In the genomic region with DNA sequence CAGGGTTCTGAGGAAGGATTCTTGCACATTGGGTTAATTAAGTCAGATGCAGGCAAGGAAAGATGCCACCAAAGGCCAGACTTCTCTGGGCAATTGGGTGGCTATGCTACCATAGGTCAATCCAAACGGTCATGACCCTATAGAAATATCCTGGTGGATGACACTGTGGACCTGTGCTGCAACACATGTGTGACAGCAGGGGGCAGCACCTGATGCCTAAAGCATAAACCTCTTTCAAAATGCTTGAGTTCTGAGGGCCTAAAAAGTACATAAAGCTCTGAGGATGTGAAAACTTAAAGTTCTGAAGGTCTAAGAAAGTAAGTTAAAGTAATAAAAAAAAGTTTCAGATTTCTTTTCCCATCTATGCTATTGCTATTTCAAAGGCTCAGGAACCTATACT, we compare ENCODE assay signal across 8 mouse cellular contexts. TPM values are rescaled to one million over a fixed set of nuclear protein-coding genes. Genes with fewer than 3 reads are reported as not detected.
DNase-seq lines count a peak whose midpoint lies in the region; ATAC-seq lines count a peak whose summit lies in the region.

No protein-coding gene starts in this region.

- no peak for ATAC-seq in hindbrain, embryonic 16.5 days
- peak; percentile 43; the same call in 1 of the 2 replicates for ATAC-seq in liver, embryonic 16.5 days (ENCODE audit: low read depth)

- no peaks in the 10 kb centered on the region for H3K9me3 ChIP-seq in hindbrain, embryonic 10.5 days
- H3K9me3 ChIP-seq in hindbrain, embryonic 16.5 days (ENCODE audit: control insufficient read depth, low read length), result no peaks in the 10 kb centered on the region
- H3K9me3 ChIP-seq in embryonic facial prominence, embryonic 10.5 days, result no peaks in the 10 kb centered on the region
- no peaks in the 10 kb centered on the region for H3K9me3 ChIP-seq in liver, embryonic 16.5 days (replicated peaks; ENCODE audit: control insufficient read depth, low read length)

- H3K27me3 ChIP-seq in hindbrain, embryonic 10.5 days (ENCODE audit: insufficient read depth, poor library complexity, severe bottlenecking), result no peaks in the 10 kb centered on the region
- H3K27me3 ChIP-seq in hindbrain, embryonic 16.5 days (replicated peaks; ENCODE audit: control insufficient read depth, insufficient read depth, low read length), result no peaks in the 10 kb centered on the region
- no peaks in the 10 kb centered on the region for H3K27me3 ChIP-seq in embryonic facial prominence, embryonic 10.5 days (replicated peaks; ENCODE audit: low read depth, poor library complexity, severe bottlenecking)
- H3K27me3 ChIP-seq in liver, embryonic 16.5 days (ENCODE audit: control insufficient read depth, insufficient read depth, low read depth, low read length), result no peaks in the 10 kb centered on the region

- H3K36me3 ChIP-seq in hindbrain, embryonic 10.5 days, result peaks cover 37% of the 10 kb centered on the region
- H3K36me3 ChIP-seq in hindbrain, embryonic 16.5 days (ENCODE audit: control insufficient read depth, insufficient read depth, low read length), result peaks cover 4% of the 10 kb centered on the region; the same call in 1 of the 2 replicates
- H3K36me3 ChIP-seq in embryonic facial prominence, embryonic 10.5 days (replicated peaks), result peaks cover 44% of the 10 kb centered on the region
- H3K36me3 ChIP-seq in liver, embryonic 16.5 days (ENCODE audit: control insufficient read depth, insufficient read depth), result peaks cover 23% of the 10 kb centered on the region

- no peak overlapping the region for H3K4me3 ChIP-seq in hindbrain, embryonic 10.5 days
- H3K4me3 ChIP-seq in hindbrain, embryonic 16.5 days (ENCODE audit: low read length), result no peak overlapping the region
- H3K4me3 ChIP-seq in embryonic facial prominence, embryonic 10.5 days, result no peak overlapping the region
- H3K4me3 ChIP-seq in liver, embryonic 16.5 days (ENCODE audit: low read depth, low read length), result no peak overlapping the region

- no peak overlapping the region for H3K27ac ChIP-seq in hindbrain, embryonic 10.5 days
- no peak overlapping the region for H3K27ac ChIP-seq in hindbrain, embryonic 16.5 days (ENCODE audit: low read depth, low read length)
- H3K27ac ChIP-seq in embryonic facial prominence, embryonic 10.5 days (replicated peaks), result no peak overlapping the region
- no peak overlapping the region for H3K27ac ChIP-seq in liver, embryonic 16.5 days (ENCODE audit: low read length)

- no peak overlapping the region for H3K9ac ChIP-seq in hindbrain, embryonic 16.5 days (ENCODE audit: low read depth, low read length)
- H3K9ac ChIP-seq in liver, embryonic 16.5 days (ENCODE audit: low read depth, low read length), result no peak overlapping the region

- DNase-seq in hindbrain, embryonic 10.5 days (ENCODE audit: low spot score), result peak; percentile 23
- peak; percentile 51 to 64 for DNase-seq in B cell, adult 2 months
- peak; percentile 10 for DNase-seq in MEL-GATA-1-ER (ENCODE audit: extremely low read depth, low read depth)
- DNase-seq in embryonic facial prominence, embryonic 10.5 days (ENCODE audit: low spot score), result peak; percentile 34
- DNase-seq in testis, postnatal 10 days (ENCODE audit: low spot score), result peak; percentile 72
- no peak for DNase-seq in layer of hippocampus, postnatal 10 days (ENCODE audit: low spot score in 2 of 2)

- WGBS in hindbrain, embryonic 10.5 days, result 74% methylated on average over 1 of the region's 1 CpGs
- WGBS in hindbrain, embryonic 16.5 days, result 69% methylated on average over 1 of the region's 1 CpGs
- 68% methylated on average over 1 of the region's 1 CpGs for WGBS in embryonic facial prominence, embryonic 10.5 days
- 59% methylated on average over 1 of the region's 1 CpGs for WGBS in liver, embryonic 16.5 days (ENCODE audit: insufficient replicate concordance)

- no peak overlapping the region for H3K4me2 ChIP-seq in hindbrain, embryonic 16.5 days (ENCODE audit: low read length)
- H3K4me2 ChIP-seq in liver, embryonic 16.5 days (ENCODE audit: low read depth, low read length), result no peak overlapping the region

- peaks cover 14% of the 10 kb centered on the region for H3K4me1 ChIP-seq in hindbrain, embryonic 10.5 days (replicated peaks)
- H3K4me1 ChIP-seq in hindbrain, embryonic 16.5 days (ENCODE audit: control insufficient read depth, insufficient read depth, low read depth, low read length), result no peaks in the 10 kb centered on the region
- peaks cover 29% of the 10 kb centered on the region for H3K4me1 ChIP-seq in embryonic facial prominence, embryonic 10.5 days
- H3K4me1 ChIP-seq in liver, embryonic 16.5 days (ENCODE audit: control insufficient read depth, low read depth, low read length), result peaks cover 10% of the 10 kb centered on the region

RNA-seq across cellular contexts. Expression of gene Mob2, which starts 44.3 kb away (rescaled TPM):
- polyA plus RNA-seq in hindbrain, embryonic 10.5 days (2016; fragmentation: Nextera tagmentation; extraction: Ambion mirVana), result 61.4 and 62.4 TPM in 2 replicates
- polyA plus RNA-seq in hindbrain, embryonic 16.5 days (2015; fragmentation: Nextera tagmentation; extraction: Ambion mirVana), result 52.7 and 55.9 TPM in 2 replicates
- 67.4 and 68.0 TPM in 2 replicates for polyA plus RNA-seq in embryonic facial prominence, embryonic 10.5 days (2016; fragmentation: Nextera tagmentation; extraction: Ambion mirVana)
- polyA plus RNA-seq in liver, embryonic 16.5 days (2015; fragmentation: Nextera tagmentation; extraction: Ambion mirVana), result 58.9 and 60.7 TPM in 2 replicates
- 10 to 100 TPM; 20.5 to 20.9 TPM for total RNA-seq in layer of hippocampus, postnatal 10 days (2021)

Comparison
In these comparisons a context has a peak if more than half of its experiments do, and no peak if none do; other contexts are left out.
1. DNase-seq: peak in hindbrain, embryonic 10.5 days (single experiment), B cell, adult 2 months (2 of 2), MEL-GATA-1-ER (single experiment), embryonic facial prominence, embryonic 10.5 days (single experiment) and testis, postnatal 10 days (single experiment); none in layer of hippocampus, postnatal 10 days (0 of 2).